ENCODE assay signal across 1 mouse cellular context in genomic region chr7:101072123-101072740, GRCm38 (mm10).
A peak's percentile ranks its signal among the peaks of the same experiment; 100 is the strongest.
TF ChIP-seq lines count a peak whose summit lies in the region.

No protein-coding gene starts in this region.

TF ChIP-seq in CH12.LX, 34 proteins besides CTCF, POLR2A, EP300 and RAD21:
- TF ChIP-seq PAX5 (IDR thresholded peaks at IDR 0.05; ENCODE audit: low read length) (no peak), KAT2A (IDR thresholded peaks at IDR 0.05; ENCODE audit: insufficient replicate concordance, low read length) (0 out of 2 replicates have a peak, but pooled peaks have one; percentile 11), MAZ (IDR thresholded peaks at IDR 0.05; ENCODE audit: low read depth, low read length) (0 out of 2 replicates have a peak, but pooled peaks have one; percentile 14), IRF4 (IDR thresholded peaks at IDR 0.05; ENCODE audit: low read depth, low read length) (peak; percentile 70), MAFK (IDR thresholded peaks at IDR 0.05; ENCODE audit: insufficient replicate concordance, low read length) (no peak), USF2 (conservative IDR thresholded peaks at IDR 0.05; ENCODE audit: low read depth, low read length) (no peak), GABPA (IDR thresholded peaks at IDR 0.05; ENCODE audit: insufficient replicate concordance, low read depth, low read length) (no peak), ETS1 (conservative IDR thresholded peaks at IDR 0.05; ENCODE audit: low read depth, low read length) (peak; percentile 84), BHLHE40 (IDR thresholded peaks at IDR 0.05; ENCODE audit: low read depth, low read length) (peak; percentile 89), UBTF (IDR thresholded peaks at IDR 0.05; ENCODE audit: low read depth, low read length) (no peak), MXI1 (IDR thresholded peaks at IDR 0.05; ENCODE audit: low read depth, low read length) (peak; percentile 54; the same call in 1 of the 2 replicates), NRF1 (IDR thresholded peaks at IDR 0.05; ENCODE audit: low read depth, low read length) (peak; percentile 42; the same call in 1 of the 2 replicates), RCOR1 (conservative IDR thresholded peaks at IDR 0.05; ENCODE audit: low read depth, low read length) (peak; percentile 85), NELFE (IDR thresholded peaks at IDR 0.05; ENCODE audit: low read depth, low read length) (peak; percentile 69), POLR2AphosphoS2 (IDR thresholded peaks at IDR 0.05; ENCODE audit: low read depth, low read length) (no peak; the same call in 1 of the 2 replicates), JUND (conservative IDR thresholded peaks at IDR 0.05; ENCODE audit: low read depth, low read length) (no peak; the same call in 1 of the 2 replicates), MYC (IDR thresholded peaks at IDR 0.05; ENCODE audit: low read depth, low read length) (peak; percentile 36; the same call in 1 of the 2 replicates), ZC3H11A (IDR thresholded peaks at IDR 0.05; ENCODE audit: low read depth, low read length) (no peak), HCFC1 (IDR thresholded peaks at IDR 0.05; ENCODE audit: low read depth, low read length) (peak; percentile 24), SIN3A (IDR thresholded peaks at IDR 0.05; ENCODE audit: low read length) (peak; percentile 76), JUN (IDR thresholded peaks at IDR 0.05; ENCODE audit: insufficient read depth, low read depth, low read length) (no peak), E2F4 (IDR thresholded peaks at IDR 0.05; ENCODE audit: insufficient replicate concordance, low read depth, low read length) (no peak), MAX (IDR thresholded peaks at IDR 0.05; ENCODE audit: low read length) (peak; percentile 47; the same call in 1 of the 2 replicates), ZMIZ1 (IDR thresholded peaks at IDR 0.05; ENCODE audit: low read depth, low read length) (peak; percentile 74), SMC3 (IDR thresholded peaks at IDR 0.05; ENCODE audit: low read depth, low read length) (peak; percentile 38; the same call in 1 of the 2 replicates), ZNF384 (IDR thresholded peaks at IDR 0.05; ENCODE audit: low read depth, low read length) (no peak; the same call in 1 of the 2 replicates), TCF12 (IDR thresholded peaks at IDR 0.05; ENCODE audit: low read depth, low read length) (peak; percentile 81), CHD1 (IDR thresholded peaks at IDR 0.05; ENCODE audit: low read depth, low read length) (0 out of 2 replicates have a peak, but pooled peaks have one; percentile 34), TBP (conservative IDR thresholded peaks at IDR 0.05; ENCODE audit: low read depth, low read length) (peak; percentile 83), ELF1 (IDR thresholded peaks at IDR 0.05; ENCODE audit: low read depth, low read length) (peak; percentile 28; the same call in 1 of the 2 replicates), ZKSCAN1 (IDR thresholded peaks at IDR 0.05; ENCODE audit: borderline replicate concordance, low read depth, low read length) (no peak), USF1 (IDR thresholded peaks at IDR 0.05; ENCODE audit: low read depth, low read length) (no peak), MEF2A (IDR thresholded peaks at IDR 0.05; ENCODE audit: borderline replicate concordance, low read depth, low read length) (peak; percentile 82), CHD2 (IDR thresholded peaks at IDR 0.05; ENCODE audit: low read length) (no peak)
